Mouse (Mus musculus): ENCODE measurements around the gene Adipor2. TPM values are rescaled to one million over a fixed set of nuclear protein-coding genes. Genes with fewer than 3 reads are reported as not detected.
"Not testable (repeated sequence)": the region's sequence is repeated elsewhere in the genome, so short reads cannot be mapped to it uniquely, and the experiment has no call there.

Adipor2 gene
- total RNA-seq (2021) = 139 and 144 TPM in 2 replicates
- long read RNA-seq, full-length matches to known transcripts = 47 of 138 reads
- long read RNA-seq, partial matches to known transcripts = 15 of 138 reads
- long read RNA-seq, other reads (novel, unspliced or antisense) = 76 of 138 reads

GRCm38 (mm10) chr6:119417354-119417753 is at the start of gene Adipor2:
Adipor2 (minus strand) TSS chr6:119417704.
- peak; percentile 67 for DNase-seq

GRCm38 (mm10) chr6:119466161-119466560 is 48.7 kb upstream of the Adipor2 start:
- DNase-seq = no peak

- DNase-seq = no peak
Measured at GRCm38 (mm10) chr6:119460391-119460790, 42.9 kb upstream of the Adipor2 start.

- no peak for DNase-seq
Measured at GRCm38 (mm10) chr6:119459041-119459440, 41.5 kb upstream of the Adipor2 start.

- peak; percentile 30 for DNase-seq
Measured at GRCm38 (mm10) chr6:119458166-119458565, 40.7 kb upstream of the Adipor2 start.

- peak; percentile 60 for DNase-seq
Measured at GRCm38 (mm10) chr6:119451981-119452499, 34.5 kb upstream of the Adipor2 start.

- no peak for DNase-seq
Measured at GRCm38 (mm10) chr6:119450965-119451943, 33.8 kb upstream of the Adipor2 start.

- DNase-seq = peak; percentile 78
Measured at GRCm38 (mm10) chr6:119449060-119449499, 31.6 kb upstream of the Adipor2 start.

- peak; percentile 17 for DNase-seq
Measured at GRCm38 (mm10) chr6:119448321-119449059, 31.0 kb upstream of the Adipor2 start.

- peak; percentile 36 for DNase-seq
Measured at GRCm38 (mm10) chr6:119445671-119446607, 28.4 kb upstream of the Adipor2 start.

GRCm38 (mm10) chr6:119443742-119444645 is 26.5 kb upstream of the Adipor2 start:
- DNase-seq = peak; percentile 80

- DNase-seq = not testable (repeated sequence)
Measured at GRCm38 (mm10) chr6:119442729-119443128, 25.2 kb upstream of the Adipor2 start.

GRCm38 (mm10) chr6:119437894-119438761 is 20.6 kb upstream of the Adipor2 start:
- DNase-seq = no peak

GRCm38 (mm10) chr6:119434394-119434793 is 16.9 kb upstream of the Adipor2 start:
- no peak for DNase-seq

- DNase-seq = no peak
Measured at GRCm38 (mm10) chr6:119431751-119432324, 14.3 kb upstream of the Adipor2 start.

GRCm38 (mm10) chr6:119430508-119430907 is 13.0 kb upstream of the Adipor2 start:
- peak; percentile 52 for DNase-seq

GRCm38 (mm10) chr6:119429311-119429710 is 11.8 kb upstream of the Adipor2 start:
- no peak for DNase-seq

- DNase-seq = peak; percentile 18
Measured at GRCm38 (mm10) chr6:119428611-119429010, 11.1 kb upstream of the Adipor2 start.

GRCm38 (mm10) chr6:119421001-119421400 is 3.5 kb upstream of the Adipor2 start:
- no peak for DNase-seq

Measured in adrenal gland, postnatal 25 days (tissue).